Mouse (Mus musculus): ENCODE results near the gene Trabd.

Gene Trabd

GRCm38 (mm10) chr15:89074613-89075477 lies at the start of gene Trabd:
Trabd (plus strand) TSS chr15:89075124.
- DNase-seq (ENCODE audit: low read depth, low spot score): no peak

DNA sequence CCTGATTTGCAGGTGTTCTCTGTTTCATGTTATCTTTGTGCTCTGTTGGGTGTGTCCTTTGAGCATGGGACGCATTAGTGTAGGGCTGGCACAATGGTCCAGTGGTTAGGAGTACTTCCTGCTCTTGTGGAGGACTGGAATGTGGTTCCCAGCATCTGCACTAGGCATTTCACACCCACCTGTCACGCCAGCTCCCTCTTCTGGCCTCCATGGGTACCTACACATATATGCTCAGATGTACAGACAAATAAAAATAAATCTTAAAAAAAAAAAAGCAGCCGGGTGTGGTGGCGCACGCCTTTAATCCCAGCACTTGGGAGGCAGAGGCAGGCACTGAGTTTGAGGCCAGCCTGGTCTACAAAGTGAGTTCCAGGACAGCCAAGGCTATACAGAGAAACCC lies 30.5 kb upstream of the Trabd start:
- no peak for DNase-seq (ENCODE audit: low read depth, low spot score)

GRCm38 (mm10) chr15:89046356-89046755 lies 28.6 kb upstream of the Trabd start:
- DNase-seq (ENCODE audit: low read depth, low spot score): no peak

DNA sequence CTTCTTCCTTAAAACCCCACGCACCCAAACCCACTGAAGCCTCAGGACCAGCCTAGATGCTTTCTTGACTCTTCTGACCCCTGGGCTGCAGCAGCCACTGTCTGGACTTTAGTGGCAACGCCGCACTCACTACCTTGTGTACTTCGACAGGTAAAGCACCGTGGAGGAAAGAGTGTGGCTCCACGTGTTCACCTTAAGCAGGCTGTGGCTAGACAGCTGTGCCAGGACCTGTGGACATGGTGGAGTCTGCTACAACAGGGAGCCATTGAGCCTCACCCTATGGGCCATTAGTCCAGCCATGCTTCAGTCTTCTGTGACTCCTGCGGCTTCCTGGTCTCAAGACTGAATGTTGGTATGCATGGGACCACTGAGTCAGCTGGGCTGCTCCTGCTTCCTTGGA lies 20.3 kb upstream of the Trabd start:
- no peak for DNase-seq (ENCODE audit: low read depth, low spot score)

GRCm38 (mm10) chr15:89058736-89059135 lies 16.2 kb upstream of the Trabd start:
- DNase-seq (ENCODE audit: low read depth, low spot score): no peak

DNA sequence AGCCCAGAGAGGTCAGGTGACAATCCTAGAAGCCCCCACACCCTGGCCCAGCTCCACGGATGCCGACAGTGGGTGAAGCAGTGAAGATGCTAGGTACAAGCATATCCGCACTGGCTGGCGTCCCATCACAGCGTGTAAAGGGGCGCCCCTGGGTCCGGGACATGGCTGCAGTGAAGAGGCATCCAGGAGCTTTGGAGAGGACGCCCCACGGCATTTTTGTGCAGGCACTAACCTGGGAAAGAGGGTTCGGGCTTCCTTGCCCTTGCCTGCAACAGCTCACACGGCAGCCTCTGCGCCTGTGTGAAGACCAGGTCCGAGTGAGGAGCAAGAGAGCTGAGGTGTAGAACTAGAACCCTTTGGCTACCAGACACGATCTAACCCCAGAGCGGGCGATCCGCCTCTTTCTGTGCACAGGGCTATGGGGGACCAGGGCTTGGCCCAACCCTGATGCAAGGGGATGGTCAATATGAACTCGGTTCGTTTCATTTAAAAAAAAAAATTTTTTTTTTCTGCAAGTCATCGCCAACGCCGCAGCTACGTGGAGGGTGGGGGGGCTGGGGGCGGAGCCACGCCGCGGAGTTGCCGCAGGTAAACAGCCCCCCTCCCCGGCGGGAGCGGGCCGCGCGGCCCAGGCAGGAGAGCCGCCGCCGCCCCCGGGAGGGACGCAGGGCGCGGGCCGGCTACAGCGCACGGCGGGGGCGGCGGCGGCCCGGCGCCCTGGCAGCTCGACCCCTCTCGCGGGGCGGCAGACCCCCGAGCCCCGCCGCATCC lies 15.6 kb upstream of the Trabd start, which contains the start of gene Panx2:
TSS of gene Panx2 (plus strand) at position 574 of the 771 bp plus-strand sequence.
- no peak for DNase-seq (ENCODE audit: low read depth, low spot score)

GRCm38 (mm10) chr15:89060032-89060681 lies 14.8 kb upstream of the Trabd start:
- no peak for DNase-seq (ENCODE audit: low read depth, low spot score)

DNA sequence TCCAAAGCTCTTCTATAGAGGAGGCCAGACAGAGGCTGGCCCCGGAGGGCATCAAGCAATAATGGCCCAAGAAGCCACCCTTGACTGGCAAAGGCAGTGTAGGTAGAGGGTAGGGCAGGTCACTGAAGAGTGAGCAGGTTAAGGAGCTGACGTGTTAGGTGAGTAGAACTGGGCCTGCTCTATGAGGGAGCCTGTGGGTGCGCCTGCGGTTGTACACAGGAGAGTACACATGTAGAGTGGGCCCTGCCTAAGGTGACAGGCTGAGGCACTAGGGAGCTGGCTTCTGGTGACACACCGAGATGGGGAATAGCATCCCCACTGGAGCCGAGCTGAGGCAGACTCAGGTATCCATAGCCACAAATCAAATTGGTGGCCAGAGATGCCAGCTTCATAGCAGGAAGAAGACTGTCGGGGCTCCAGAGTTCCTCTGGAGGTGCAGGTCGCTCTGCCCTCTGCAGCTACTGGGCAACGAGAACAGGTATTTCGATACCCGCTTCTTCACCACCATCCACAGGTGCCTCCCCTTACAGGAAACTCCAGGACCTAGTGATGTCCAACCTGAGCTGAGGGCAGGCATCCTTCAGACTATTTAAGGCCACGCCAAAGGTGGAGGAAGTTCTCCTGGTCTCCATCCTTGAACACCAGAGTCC lies 14.0 kb upstream of the Trabd start:
- no peak for DNase-seq (ENCODE audit: low read depth, low spot score)

DNA sequence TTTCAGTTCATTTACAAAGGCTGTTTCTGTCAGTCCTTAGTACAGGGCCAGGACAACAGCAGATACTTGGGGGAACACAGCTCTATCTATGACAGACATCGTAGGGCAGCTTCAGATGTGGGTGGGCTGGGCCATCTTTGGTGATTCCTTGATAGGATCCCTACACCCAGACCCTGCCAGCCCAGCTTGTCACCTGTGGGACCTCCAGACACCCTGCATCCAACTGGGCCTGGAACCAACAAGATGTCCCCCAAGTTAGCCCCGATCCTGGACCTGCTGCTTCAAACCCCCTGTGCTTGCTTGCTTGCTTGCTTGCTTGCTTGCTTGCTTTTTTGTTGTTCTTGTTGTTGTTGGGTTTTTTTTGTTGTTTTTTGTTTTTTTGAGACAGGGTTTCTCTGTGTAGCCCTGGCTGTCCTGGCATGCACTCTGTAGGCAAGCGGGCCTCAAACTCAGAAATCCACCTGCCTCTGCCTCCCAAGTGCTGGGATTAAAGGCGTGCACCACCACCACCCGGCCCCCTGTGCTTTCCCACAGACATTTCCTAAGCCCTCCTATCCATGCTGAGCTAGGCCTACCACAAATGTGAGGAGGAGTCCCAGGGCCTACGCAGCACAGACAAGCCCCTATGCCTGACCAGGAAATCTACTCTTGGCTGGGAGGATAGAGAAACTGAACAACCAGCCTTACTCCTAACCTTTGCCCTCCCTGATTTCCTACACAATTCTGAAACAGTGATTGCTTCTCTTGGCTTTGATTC lies 13.0 kb upstream of the Trabd start:
- DNase-seq (ENCODE audit: low read depth, low spot score): no peak

DNA sequence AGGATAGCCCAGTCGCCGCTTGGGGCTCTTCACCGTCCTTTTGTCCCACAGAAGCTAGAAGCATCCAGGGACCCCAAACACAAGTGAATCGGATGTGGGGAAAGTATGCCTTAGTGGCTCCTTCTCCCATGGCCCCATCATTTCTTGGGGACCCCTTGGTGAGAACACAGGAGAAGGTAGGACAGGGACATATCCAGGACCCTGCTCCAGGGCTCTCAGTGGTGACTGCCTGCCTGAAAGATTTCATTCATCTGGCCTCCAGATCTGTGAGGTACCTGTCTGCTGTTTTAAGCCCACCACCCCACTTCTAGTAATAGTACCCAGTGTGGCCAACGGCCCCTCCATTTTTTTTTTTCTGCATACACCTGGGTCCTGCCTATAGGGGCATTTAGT lies 12.4 kb upstream of the Trabd start:
- DNase-seq (ENCODE audit: low read depth, low spot score): no peak

GRCm38 (mm10) chr15:89063001-89063400 lies 11.9 kb upstream of the Trabd start:
- DNase-seq (ENCODE audit: low read depth, low spot score): no peak

- no peak for DNase-seq (ENCODE audit: low read depth, low spot score)
These were observed 11.4 kb upstream of the Trabd start for GRCm38 (mm10) chr15:89063536-89063935.

- DNase-seq (ENCODE audit: low read depth, low spot score): no peak
These were observed 10.0 kb upstream of the Trabd start for GRCm38 (mm10) chr15:89064891-89065290.

DNA sequence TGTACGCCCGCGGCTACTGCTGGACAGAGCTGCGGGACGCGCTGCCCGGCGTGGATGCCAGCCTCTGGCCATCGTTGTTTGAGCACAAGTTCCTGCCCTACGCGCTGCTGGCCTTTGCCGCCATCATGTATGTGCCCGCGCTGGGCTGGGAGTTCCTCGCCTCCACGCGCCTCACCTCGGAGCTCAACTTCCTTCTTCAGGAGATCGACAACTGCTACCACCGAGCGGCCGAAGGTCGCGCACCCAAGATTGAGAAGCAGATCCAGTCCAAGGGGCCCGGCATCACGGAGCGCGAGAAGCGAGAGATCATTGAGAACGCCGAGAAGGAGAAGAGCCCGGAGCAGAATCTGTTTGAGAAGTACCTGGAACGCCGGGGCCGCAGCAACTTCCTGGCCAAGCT lies 7.3 kb upstream of the Trabd start:
- no peak for DNase-seq (ENCODE audit: low read depth, low spot score)

- no peak for DNase-seq (ENCODE audit: low read depth, low spot score)
These were observed 6.7 kb upstream of the Trabd start for GRCm38 (mm10) chr15:89068226-89068625.

DNA sequence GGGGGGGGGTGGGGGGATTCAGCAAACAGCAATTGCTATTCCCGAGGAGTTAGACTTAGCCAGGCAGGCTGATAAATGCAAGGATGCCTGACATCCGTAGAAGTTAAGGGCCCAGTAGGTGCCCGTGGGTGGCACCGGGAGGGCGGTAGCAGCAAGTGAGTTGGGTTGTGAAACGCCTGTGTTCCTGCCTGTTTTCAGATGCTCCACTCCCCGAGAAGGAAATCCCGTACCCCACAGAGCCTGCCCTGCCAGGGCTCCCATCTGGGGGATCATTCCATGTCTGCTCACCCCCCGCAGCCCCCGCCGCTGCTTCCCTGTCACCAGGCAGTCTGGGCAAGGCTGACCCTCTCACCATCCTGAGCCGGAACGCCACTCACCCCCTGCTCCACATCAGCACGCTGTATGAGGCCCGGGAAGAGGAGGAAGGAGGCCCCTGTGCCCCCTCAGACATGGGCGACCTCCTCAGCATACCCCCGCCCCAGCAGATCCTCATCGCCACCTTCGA lies 5.5 kb upstream of the Trabd start:
- no peak for DNase-seq (ENCODE audit: low read depth, low spot score)

DNA sequence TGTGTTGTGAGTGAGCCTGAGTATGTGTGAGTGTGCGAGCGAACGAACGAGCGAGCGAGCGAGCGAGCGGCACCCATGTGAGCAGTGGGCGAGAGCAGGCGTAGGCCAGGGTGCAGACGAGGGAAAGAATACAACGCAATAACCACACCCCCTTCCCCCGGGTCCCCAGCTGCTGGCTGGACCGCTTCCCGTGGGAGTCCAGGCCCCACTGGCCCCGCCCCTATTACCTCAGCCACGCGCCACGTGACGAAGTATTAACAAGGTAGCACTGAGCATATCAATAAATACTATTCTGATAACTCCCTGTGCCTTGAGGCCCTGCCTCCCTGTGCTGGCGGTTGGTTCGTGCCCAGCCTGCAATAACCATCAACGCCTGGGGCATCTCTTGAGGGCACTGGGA lies 4.3 kb upstream of the Trabd start:
- no peak for DNase-seq (ENCODE audit: low read depth, low spot score)

DNA sequence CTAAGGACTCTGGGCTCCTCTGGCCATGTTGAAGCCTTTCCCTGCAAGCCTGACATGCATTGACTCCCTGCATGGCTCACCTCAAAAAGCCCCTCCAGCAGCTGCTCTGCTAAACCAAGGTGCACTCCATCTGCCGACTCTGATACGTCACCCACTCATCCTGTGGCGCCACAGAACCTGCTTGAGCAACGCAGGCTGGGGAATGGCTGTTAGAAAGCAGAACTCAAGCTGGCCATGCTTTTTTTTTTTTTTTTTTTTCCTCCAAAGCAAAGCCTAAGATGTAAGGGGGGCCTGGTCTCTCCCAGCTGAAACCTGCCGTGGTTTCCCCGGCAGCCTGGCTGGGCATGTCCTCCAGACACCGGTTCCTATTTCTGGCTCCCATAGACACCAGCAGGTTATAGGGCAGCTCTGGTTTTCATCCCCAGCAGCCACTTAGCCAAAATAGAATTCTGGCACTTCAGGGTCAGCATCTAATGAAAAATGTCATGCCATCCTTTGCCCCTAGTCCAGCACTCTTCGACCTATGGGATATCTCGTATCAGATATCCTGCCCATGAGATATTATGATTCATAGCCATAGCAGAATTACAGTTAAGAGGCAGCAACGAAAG lies 826 bp upstream of the Trabd start:
- DNase-seq (ENCODE audit: low read depth, low spot score): no peak

- DNase-seq (ENCODE audit: low read depth, low spot score): peak; percentile 64
These were observed 689 bp downstream of the Trabd start for GRCm38 (mm10) chr15:89075478-89076147.

Measured in c-Kit-negative CD71-positive TER-119-positive erythroid progenitor cells, embryonic 14.5 days (primary cell).